Mouse (Mus musculus): ENCODE measurements around the gene Bcar3. TPM values are rescaled to one million over a fixed set of nuclear protein-coding genes. Genes with fewer than 3 reads are reported as not detected.

Gene Bcar3
- polyA plus RNA-seq, 1 experiment = 17.2 TPM

DNA sequence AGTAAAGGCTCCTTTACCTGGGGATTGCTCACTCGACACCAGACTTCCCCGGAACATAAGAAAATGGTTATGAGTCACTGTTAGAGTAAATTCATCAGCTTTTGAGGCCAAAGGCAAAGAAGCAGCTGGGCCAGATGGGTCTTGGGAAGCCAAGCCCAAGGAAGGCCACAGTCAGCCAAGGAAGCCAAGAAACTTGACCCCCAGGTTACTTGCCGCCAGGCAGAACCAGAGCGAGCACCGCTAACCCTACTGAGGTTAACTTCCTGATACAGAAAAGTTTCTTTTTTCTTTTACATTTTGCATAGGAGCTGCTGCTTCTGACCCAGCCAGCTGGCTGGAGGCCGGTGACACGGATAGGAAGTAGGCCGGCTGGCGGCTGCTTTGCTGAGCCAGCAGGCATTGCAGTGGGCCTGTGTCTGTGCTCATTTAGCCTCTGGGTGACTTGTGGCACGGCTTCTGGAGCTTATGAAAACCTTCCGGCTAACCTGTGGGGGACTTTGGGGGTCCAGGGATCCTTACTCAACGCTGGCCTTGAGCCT lies 100.0 kb downstream of the Bcar3 start:
- H3K27me3 ChIP-seq (ENCODE audit: control insufficient read depth, insufficient read depth, low read length) = no peaks in the 10 kb centered on the region
- no peak for DNase-seq
- no peaks in the 10 kb centered on the region for H3K4me1 ChIP-seq (ENCODE audit: control insufficient read depth, insufficient read depth, low read length)
- 62% methylated on average over 12 of the region's 12 CpGs for WGBS
- no peak overlapping the region for H3K4me3 ChIP-seq (replicated peaks; ENCODE audit: insufficient read depth, low read depth, low read length)
- no peak overlapping the region for H3K27ac ChIP-seq (ENCODE audit: insufficient read depth, low read length)
- TF ChIP-seq CTCF (IDR thresholded peaks at IDR 0.05; ENCODE audit: borderline replicate concordance, insufficient read depth, low read depth, low read length) (no peak), POLR2A (IDR thresholded peaks at IDR 0.05; ENCODE audit: borderline replicate concordance, insufficient read depth, low read length) (no peak)

DNA sequence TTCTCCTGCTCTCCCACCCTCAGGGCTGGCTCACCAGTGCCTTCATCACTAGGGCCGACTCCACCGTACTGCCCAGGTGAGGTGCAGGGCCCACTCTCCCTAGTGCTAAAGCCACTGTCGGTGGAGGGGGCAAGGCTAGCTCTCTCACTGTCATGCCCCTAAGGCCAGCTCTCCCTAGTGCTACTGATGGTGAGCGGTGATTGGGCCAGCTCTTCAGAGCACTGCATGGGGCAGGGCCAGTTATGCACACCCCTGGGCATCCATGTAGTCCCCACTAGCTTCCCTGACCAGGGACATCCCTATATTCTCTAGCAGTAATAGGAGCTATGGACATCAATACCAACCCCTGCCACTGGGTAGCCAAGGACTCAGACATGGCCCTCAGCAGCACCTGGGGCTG lies 103.0 kb downstream of the Bcar3 start:
- no peak overlapping the region for H3K27ac ChIP-seq (ENCODE audit: insufficient read depth, low read length)
- H3K27me3 ChIP-seq (ENCODE audit: control insufficient read depth, insufficient read depth, low read length) = no peaks in the 10 kb centered on the region
- DNase-seq = no peak
- no peaks in the 10 kb centered on the region for H3K4me1 ChIP-seq (ENCODE audit: control insufficient read depth, insufficient read depth, low read length)
- 99% methylated on average over 4 of the region's 4 CpGs for WGBS
- H3K4me3 ChIP-seq (replicated peaks; ENCODE audit: insufficient read depth, low read depth, low read length) = no peak overlapping the region
- TF ChIP-seq POLR2A (IDR thresholded peaks at IDR 0.05; ENCODE audit: borderline replicate concordance, insufficient read depth, low read length) (no peak), CTCF (IDR thresholded peaks at IDR 0.05; ENCODE audit: borderline replicate concordance, insufficient read depth, low read depth, low read length) (no peak)

DNA sequence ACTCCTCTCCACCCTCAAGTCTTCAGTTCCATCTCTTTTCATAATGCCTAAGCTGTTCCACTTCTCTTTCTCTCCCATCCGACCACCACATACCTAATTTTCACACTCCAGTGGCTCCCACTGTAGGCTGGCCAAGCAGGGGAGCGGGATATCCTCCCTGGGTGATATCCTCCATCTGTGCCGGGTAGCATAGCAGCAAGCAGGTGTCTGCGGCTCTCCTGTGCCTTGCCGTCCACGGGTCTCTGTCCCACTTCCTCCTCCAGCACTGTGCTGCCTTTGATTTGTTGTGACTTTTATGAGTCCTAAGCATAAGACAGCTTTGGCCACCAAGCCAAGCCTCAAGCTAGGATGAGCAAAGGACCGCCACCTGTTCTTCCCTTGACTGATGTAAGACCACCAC lies 103.5 kb downstream of the Bcar3 start:
- Histone ChIP-seq H3K27ac (ENCODE audit: insufficient read depth, low read length) (no peak overlapping the region), H3K27me3 (ENCODE audit: control insufficient read depth, insufficient read depth, low read length) (no peaks in the 10 kb centered on the region), H3K4me1 (ENCODE audit: control insufficient read depth, insufficient read depth, low read length) (no peaks in the 10 kb centered on the region), H3K4me3 (replicated peaks; ENCODE audit: insufficient read depth, low read depth, low read length) (no peak overlapping the region)
- no peak for DNase-seq
- WGBS = 57% methylated on average over 7 of the region's 7 CpGs
- TF ChIP-seq CTCF (IDR thresholded peaks at IDR 0.05; ENCODE audit: borderline replicate concordance, insufficient read depth, low read depth, low read length) = no peak
- no peak for TF ChIP-seq POLR2A (IDR thresholded peaks at IDR 0.05; ENCODE audit: borderline replicate concordance, insufficient read depth, low read length)

DNA sequence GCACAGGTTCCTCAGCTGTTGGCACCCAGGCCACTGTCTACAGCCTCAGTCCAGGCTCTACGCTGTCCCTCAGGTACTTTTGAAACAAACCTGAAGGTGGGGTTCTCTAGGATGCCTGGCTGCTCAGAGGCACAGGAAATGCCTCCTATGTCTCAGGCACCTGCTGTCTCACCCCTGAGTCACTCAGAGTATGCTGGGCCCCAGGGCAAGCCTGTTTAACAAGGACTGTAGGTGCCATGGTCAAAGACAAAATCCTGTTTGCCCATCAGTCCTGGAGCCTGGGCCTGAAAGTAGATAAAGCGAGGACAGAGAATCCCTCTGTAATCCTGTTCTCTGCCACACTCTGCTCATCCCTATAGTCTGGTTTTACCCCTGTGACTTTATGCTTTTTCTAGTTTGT lies 107.1 kb downstream of the Bcar3 start:
- no peak overlapping the region for H3K27ac ChIP-seq (ENCODE audit: insufficient read depth, low read length)
- 99% methylated on average over 2 of the region's 2 CpGs for WGBS
- no peak overlapping the region for H3K4me3 ChIP-seq (replicated peaks; ENCODE audit: insufficient read depth, low read depth, low read length)
- H3K4me1 ChIP-seq (ENCODE audit: control insufficient read depth, insufficient read depth, low read length) = no peaks in the 10 kb centered on the region
- no peak for DNase-seq
- no peak for TF ChIP-seq POLR2A (IDR thresholded peaks at IDR 0.05; ENCODE audit: borderline replicate concordance, insufficient read depth, low read length)
- no peak for TF ChIP-seq CTCF (IDR thresholded peaks at IDR 0.05; ENCODE audit: borderline replicate concordance, insufficient read depth, low read depth, low read length)
- no peaks in the 10 kb centered on the region for H3K27me3 ChIP-seq (ENCODE audit: control insufficient read depth, insufficient read depth, low read length)

DNA sequence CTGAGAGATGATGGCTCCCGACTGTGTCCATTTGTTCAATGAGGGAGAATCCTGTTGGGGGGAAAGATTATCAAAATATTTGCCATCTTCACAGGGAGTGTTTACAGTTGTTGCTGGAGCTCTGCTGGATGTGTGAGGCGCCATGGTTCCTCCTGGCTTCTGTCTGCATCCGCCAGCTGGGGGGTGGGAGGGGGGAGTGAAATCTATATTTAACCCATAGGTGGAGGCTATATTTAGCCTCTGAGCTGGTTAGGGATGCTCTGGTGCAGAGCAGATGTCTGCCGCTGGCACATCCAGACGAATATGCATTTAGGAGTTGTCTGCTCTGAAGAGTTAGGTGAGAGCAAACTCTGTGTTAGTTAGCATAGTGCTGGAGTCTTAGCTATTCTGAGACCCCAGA lies 108.2 kb downstream of the Bcar3 start:
- DNase-seq = no peak
- WGBS = 58% methylated on average over 5 of the region's 5 CpGs

DNA sequence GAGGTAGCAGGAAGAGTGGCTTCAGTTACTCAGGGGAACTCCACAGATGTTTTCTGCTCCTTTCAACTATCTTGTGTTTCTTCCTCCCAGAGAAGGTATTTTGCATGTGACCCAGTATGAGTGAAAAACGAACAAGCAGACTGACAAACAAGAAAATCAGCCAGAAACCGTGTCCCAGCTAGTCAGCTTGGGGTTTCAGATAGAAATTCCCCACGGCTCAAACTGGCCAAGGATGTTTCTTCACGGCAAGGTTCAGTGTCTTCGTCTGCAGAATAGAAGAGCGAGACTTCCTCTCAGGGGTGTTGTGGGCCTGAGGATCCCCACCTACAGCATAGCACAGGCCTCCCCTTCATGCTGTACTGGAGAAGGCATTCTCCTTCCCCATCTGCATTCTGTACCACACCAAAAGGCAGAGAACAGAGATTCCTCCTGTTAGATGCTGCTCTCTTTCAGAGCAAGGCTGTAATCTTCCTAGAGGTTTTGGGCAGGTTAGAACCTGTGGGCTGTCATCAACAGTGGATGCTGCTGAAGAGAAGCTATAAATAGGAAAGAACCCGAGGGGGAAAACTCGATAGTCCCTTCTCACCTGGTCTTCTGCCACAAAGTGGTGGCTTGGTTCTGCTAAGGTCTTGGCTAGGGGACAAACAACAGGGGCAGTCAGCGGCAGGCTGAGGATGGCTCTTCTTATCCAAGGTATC lies 110.1 kb downstream of the Bcar3 start:
- no peak overlapping the region for H3K27ac ChIP-seq (ENCODE audit: insufficient read depth, low read length)
- 63% methylated on average over 9 of the region's 9 CpGs for WGBS
- DNase-seq = no peak
- TF ChIP-seq POLR2A (IDR thresholded peaks at IDR 0.05; ENCODE audit: borderline replicate concordance, insufficient read depth, low read length) (no peak), CTCF (IDR thresholded peaks at IDR 0.05; ENCODE audit: borderline replicate concordance, insufficient read depth, low read depth, low read length) (no peak)
- H3K27me3 ChIP-seq (ENCODE audit: control insufficient read depth, insufficient read depth, low read length) = no peaks in the 10 kb centered on the region
- H3K4me1 ChIP-seq (ENCODE audit: control insufficient read depth, insufficient read depth, low read length) = no peaks in the 10 kb centered on the region
- no peak overlapping the region for H3K4me3 ChIP-seq (replicated peaks; ENCODE audit: insufficient read depth, low read depth, low read length)

More for the DNA sequence above, 108.2 kb downstream of the Bcar3 start:
- TF ChIP-seq POLR2A (IDR thresholded peaks at IDR 0.05; ENCODE audit: borderline replicate concordance, insufficient read depth, low read length) (no peak), CTCF (IDR thresholded peaks at IDR 0.05; ENCODE audit: borderline replicate concordance, insufficient read depth, low read depth, low read length) (no peak)
- Histone ChIP-seq H3K4me1 (ENCODE audit: control insufficient read depth, insufficient read depth, low read length) (no peaks in the 10 kb centered on the region), H3K27ac (ENCODE audit: insufficient read depth, low read length) (no peak overlapping the region), H3K27me3 (ENCODE audit: control insufficient read depth, insufficient read depth, low read length) (no peaks in the 10 kb centered on the region), H3K4me3 (replicated peaks; ENCODE audit: insufficient read depth, low read depth, low read length) (no peak overlapping the region)

DNA sequence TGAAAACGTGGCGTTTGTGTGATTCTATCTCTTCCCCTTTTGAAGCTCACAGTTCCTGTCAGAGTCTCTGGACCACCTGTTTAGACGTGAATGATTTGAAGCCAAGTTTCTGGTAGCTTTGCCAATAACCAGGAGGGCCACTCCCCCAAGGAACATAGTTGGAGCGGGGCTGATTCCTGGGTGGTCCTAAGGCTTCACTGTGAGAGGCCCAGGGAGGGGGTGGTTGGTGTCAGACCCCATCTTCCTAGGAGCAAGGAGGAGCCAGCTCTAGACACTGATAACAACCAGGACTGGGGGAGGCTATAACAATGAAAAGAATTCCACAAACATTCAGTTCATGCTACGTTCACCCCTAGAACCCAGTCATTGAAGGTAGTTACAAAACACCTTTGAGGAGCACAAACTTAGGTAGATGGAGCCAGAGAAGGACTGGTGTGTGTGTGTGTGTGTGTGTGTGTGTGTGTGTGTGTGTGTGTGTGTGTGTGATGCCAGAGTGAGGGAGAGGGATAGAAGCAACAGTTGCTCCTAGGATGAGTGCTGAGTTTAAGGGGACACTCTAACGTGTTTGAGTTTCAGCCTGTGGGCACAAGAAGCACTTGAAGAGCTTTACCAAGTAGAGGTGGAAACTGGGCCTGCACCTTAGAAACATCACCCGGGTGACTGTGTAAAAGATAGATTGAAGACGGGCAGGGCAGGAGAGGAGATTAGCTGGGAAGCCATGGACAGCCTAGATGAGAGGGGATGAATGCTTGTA lies 111.4 kb downstream of the Bcar3 start:
- H3K27ac ChIP-seq (ENCODE audit: insufficient read depth, low read length) = no peak overlapping the region
- 63% methylated on average over 8 of the region's 8 CpGs for WGBS
- no peak overlapping the region for H3K4me3 ChIP-seq (replicated peaks; ENCODE audit: insufficient read depth, low read depth, low read length)
- H3K27me3 ChIP-seq (ENCODE audit: control insufficient read depth, insufficient read depth, low read length) = no peaks in the 10 kb centered on the region
- no peaks in the 10 kb centered on the region for H3K4me1 ChIP-seq (ENCODE audit: control insufficient read depth, insufficient read depth, low read length)
- DNase-seq = no peak
- no peak for TF ChIP-seq CTCF (IDR thresholded peaks at IDR 0.05; ENCODE audit: borderline replicate concordance, insufficient read depth, low read depth, low read length)
- no peak for TF ChIP-seq POLR2A (IDR thresholded peaks at IDR 0.05; ENCODE audit: borderline replicate concordance, insufficient read depth, low read length)

DNA sequence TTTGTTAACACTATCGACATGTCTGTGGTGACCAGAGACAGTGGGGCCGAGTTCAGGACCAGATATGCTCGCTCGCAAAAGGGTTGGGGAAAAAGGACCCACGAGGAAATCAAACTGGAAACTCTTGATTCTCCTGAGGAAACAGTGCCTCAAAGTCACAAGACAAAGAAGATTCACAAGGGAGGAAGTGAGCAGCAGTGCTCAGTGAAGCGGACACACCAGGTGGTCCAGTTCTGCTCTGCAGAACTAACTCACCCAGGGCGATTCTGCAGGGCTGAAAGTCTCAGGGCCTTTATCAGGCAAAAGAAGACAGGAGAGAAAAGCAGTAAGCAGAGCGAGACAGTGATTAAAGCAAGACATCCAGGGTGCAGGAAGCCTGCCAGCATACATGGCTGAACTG lies 112.5 kb downstream of the Bcar3 start:
- TF ChIP-seq POLR2A (IDR thresholded peaks at IDR 0.05; ENCODE audit: borderline replicate concordance, insufficient read depth, low read length) (no peak), CTCF (IDR thresholded peaks at IDR 0.05; ENCODE audit: borderline replicate concordance, insufficient read depth, low read depth, low read length) (no peak)
- Histone ChIP-seq H3K4me3 (replicated peaks; ENCODE audit: insufficient read depth, low read depth, low read length) (no peak overlapping the region), H3K4me1 (ENCODE audit: control insufficient read depth, insufficient read depth, low read length) (no peaks in the 10 kb centered on the region), H3K27me3 (ENCODE audit: control insufficient read depth, insufficient read depth, low read length) (no peaks in the 10 kb centered on the region), H3K27ac (ENCODE audit: insufficient read depth, low read length) (no peak overlapping the region)
- DNase-seq = no peak
- 57% methylated on average over 8 of the region's 8 CpGs for WGBS

Data from cerebellum, adult 2 months (tissue).